Mouse (Mus musculus) forelimb bud, embryonic 11.5 days (tissue): ENCODE measurements at regions not wholly inside any gene's neighbourhood (a gene's known extent, or its start where the extent isn't known, plus 50 kb on each side); places are given as distances from the start of the nearest gene placed in this dataset.

Experiments
- DNase-seq: peaks from one replicate; pipeline ENCODE4 v3.0.0-alpha.2; 2012; ENCODE audit warnings: low read depth, low spot score

- no peak for DNase-seq
Measured at GRCm38 (mm10) chr7:66593619-66594018, 95.8 kb downstream of the Asb7 start.

- no peak for DNase-seq
Measured at GRCm38 (mm10) chr7:66591594-66592290, 97.7 kb downstream of the Asb7 start.

- DNase-seq = no peak
Measured at GRCm38 (mm10) chr7:66586511-66586910, 102.9 kb downstream of the Asb7 start.

- no peak for DNase-seq
Measured at GRCm38 (mm10) chr7:66580687-66581151, 108.7 kb downstream of the Asb7 start.

GRCm38 (mm10) chr7:66576261-66576660 is 113.1 kb downstream of the Asb7 start:
- DNase-seq = no peak

- DNase-seq = no peak
Measured at GRCm38 (mm10) chr7:66571451-66571850, 117.9 kb downstream of the Asb7 start.

GRCm38 (mm10) chr7:66547694-66548093 is 120.4 kb upstream of the Aldh1a3 start:
- no peak for DNase-seq

- DNase-seq = peak; percentile 12
Measured at GRCm38 (mm10) chr7:66545184-66545583, 117.9 kb upstream of the Aldh1a3 start.

- DNase-seq = no peak
Measured at GRCm38 (mm10) chr7:66544352-66545053, 117.2 kb upstream of the Aldh1a3 start.

- DNase-seq = no peak
Measured at GRCm38 (mm10) chr7:66532596-66532995, 105.3 kb upstream of the Aldh1a3 start.

- no peak for DNase-seq
Measured at GRCm38 (mm10) chr7:66532048-66532447, 104.7 kb upstream of the Aldh1a3 start.

- peak; percentile 27 for DNase-seq
Measured at GRCm38 (mm10) chr7:66531111-66531510, 103.8 kb upstream of the Aldh1a3 start.

- no peak for DNase-seq
Measured at GRCm38 (mm10) chr7:66528881-66529280, 101.6 kb upstream of the Aldh1a3 start.

- DNase-seq = no peak
Measured at GRCm38 (mm10) chr7:66523959-66524358, 96.6 kb upstream of the Aldh1a3 start.

- no peak for DNase-seq
Measured at GRCm38 (mm10) chr7:66521522-66521921, 94.2 kb upstream of the Aldh1a3 start.

GRCm38 (mm10) chr7:66516143-66516542 is 88.8 kb upstream of the Aldh1a3 start:
- no peak for DNase-seq

GRCm38 (mm10) chr7:66513411-66513810 is 86.1 kb upstream of the Aldh1a3 start:
- no peak for DNase-seq

GRCm38 (mm10) chr7:66505734-66506133 is 78.4 kb upstream of the Aldh1a3 start:
- DNase-seq = peak; percentile 17

- no peak for DNase-seq
Measured at GRCm38 (mm10) chr7:66504519-66504918, 77.2 kb upstream of the Aldh1a3 start.

GRCm38 (mm10) chr7:66501425-66501824 is 74.1 kb upstream of the Aldh1a3 start:
- no peak for DNase-seq

GRCm38 (mm10) chr7:66497480-66497879 is 70.2 kb upstream of the Aldh1a3 start:
- no peak for DNase-seq

- DNase-seq = no peak
Measured at GRCm38 (mm10) chr7:66493216-66493885, 66.0 kb upstream of the Aldh1a3 start.

- no peak for DNase-seq
Measured at GRCm38 (mm10) chr7:66492748-66493147, 65.4 kb upstream of the Aldh1a3 start.
